Comparison of ENCODE assay signal across 27 mouse cellular contexts in the genomic region with DNA sequence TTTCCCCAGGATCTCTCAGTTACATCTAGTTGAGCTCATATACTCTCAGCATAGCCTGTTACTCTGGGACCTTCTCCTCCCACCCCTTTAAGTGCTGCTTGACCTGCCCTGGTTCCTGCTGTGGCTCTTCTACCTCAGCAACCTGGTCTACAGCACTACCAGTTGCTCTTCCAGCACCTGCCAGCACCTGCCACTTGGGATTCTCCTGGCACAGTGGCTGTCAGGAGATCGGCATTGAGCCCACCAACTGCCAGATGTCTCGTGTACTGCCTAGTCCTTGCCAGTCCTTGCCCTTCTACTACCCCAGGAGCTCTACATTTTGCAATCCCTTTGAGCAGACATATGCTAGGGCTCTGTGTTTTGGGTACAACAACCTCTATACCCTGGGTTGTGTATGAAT. TPM values are rescaled to one million over a fixed set of nuclear protein-coding genes. Genes with fewer than 3 reads are reported as not detected.
DNase-seq lines count a peak whose midpoint lies in the region; ATAC-seq and TF ChIP-seq lines count a peak whose summit lies in the region.
"Had no signal": no experiment of that assay in that cellular context is flagged by ENCODE, and none has a peak within 500 bp of the region (broad histone marks: within the 10 kb centered on the region; RNA-seq: fewer than 3 reads in every experiment).

No protein-coding gene starts in this region.

- H3K4me1 ChIP-seq in hindbrain, postnatal 0 days (ENCODE audit: insufficient read depth, low read length) = no peaks in the 10 kb centered on the region
- H3K4me1 ChIP-seq in hindbrain, embryonic 10.5 days (replicated peaks) = no peaks in the 10 kb centered on the region
- no peaks in the 10 kb centered on the region for H3K4me1 ChIP-seq in midbrain, postnatal 0 days (ENCODE audit: insufficient read depth, low read length)
- H3K4me1 ChIP-seq in midbrain, embryonic 16.5 days (ENCODE audit: control insufficient read depth, insufficient read depth, low read length) = no peaks in the 10 kb centered on the region
- H3K4me1 ChIP-seq: embryonic facial prominence, embryonic 10.5 days; embryonic facial prominence, embryonic 12.5 days; forebrain, embryonic 13.5 days had no signal

- no peak overlapping the region for H3K27ac ChIP-seq in hindbrain, postnatal 0 days
- no peak overlapping the region for H3K27ac ChIP-seq in hindbrain, embryonic 10.5 days
- H3K27ac ChIP-seq in midbrain, postnatal 0 days (ENCODE audit: low read depth, low read length) = no peak overlapping the region
- no peak overlapping the region for H3K27ac ChIP-seq in midbrain, embryonic 16.5 days (ENCODE audit: low read length)
- H3K27ac ChIP-seq: embryonic facial prominence, embryonic 10.5 days; embryonic facial prominence, embryonic 12.5 days; forebrain, embryonic 13.5 days had no signal

- no peak for TF ChIP-seq CTCF in hindbrain, postnatal 0 days (IDR thresholded peaks at IDR 0.05; ENCODE audit: low read depth)
- no peak for TF ChIP-seq CTCF in midbrain, postnatal 0 days (IDR thresholded peaks at IDR 0.05)

- DNase-seq in cerebellum, postnatal 10 days = peak; percentile 78 to 87
- no peak for DNase-seq in cerebellum, adult 18-20 months
- peak; percentile 8 for DNase-seq in hindbrain, postnatal 0 days (ENCODE audit: low spot score)
- DNase-seq in hindbrain, embryonic 10.5 days (ENCODE audit: low spot score) = no peak
- DNase-seq in midbrain, postnatal 0 days (ENCODE audit: low spot score) = peak; percentile 3
- DNase-seq: adrenal gland, adult 8-10 months; adrenal gland, postnatal 14 days; adrenal gland, postnatal 36 days; B cell, adult 2 months; cerebellum, adult 11-12 months; cerebellum, adult 8-10 months; cerebellum, adult 9-11 months had no signal

- H3K27me3 ChIP-seq in hindbrain, postnatal 0 days (ENCODE audit: insufficient read depth, low read length) = no peaks in the 10 kb centered on the region
- no peaks in the 10 kb centered on the region for H3K27me3 ChIP-seq in hindbrain, embryonic 10.5 days (ENCODE audit: insufficient read depth, poor library complexity, severe bottlenecking)
- H3K27me3 ChIP-seq in midbrain, postnatal 0 days (ENCODE audit: insufficient read depth, low read length) = no peaks in the 10 kb centered on the region
- no peaks in the 10 kb centered on the region for H3K27me3 ChIP-seq in midbrain, embryonic 16.5 days (ENCODE audit: control insufficient read depth, insufficient read depth, low read depth, low read length)
- H3K27me3 ChIP-seq: CH12.LX; embryonic facial prominence, embryonic 12.5 days; forebrain, embryonic 13.5 days had no signal

- no peaks in the 10 kb centered on the region for H3K9me3 ChIP-seq in hindbrain, postnatal 0 days (ENCODE audit: low read length)
- H3K9me3 ChIP-seq in hindbrain, embryonic 10.5 days = no peaks in the 10 kb centered on the region
- no peaks in the 10 kb centered on the region for H3K9me3 ChIP-seq in midbrain, postnatal 0 days (ENCODE audit: low read length)
- H3K9me3 ChIP-seq in midbrain, embryonic 16.5 days (replicated peaks; ENCODE audit: control insufficient read depth, low read length, poor library complexity, severe bottlenecking) = no peaks in the 10 kb centered on the region; the same call in 1 of the 2 replicates
- H3K9me3 ChIP-seq: embryonic facial prominence, embryonic 10.5 days; embryonic facial prominence, embryonic 12.5 days; forebrain, embryonic 13.5 days had no signal

- H3K36me3 ChIP-seq in hindbrain, postnatal 0 days (ENCODE audit: insufficient read depth, low read length) = no peaks in the 10 kb centered on the region
- H3K36me3 ChIP-seq in hindbrain, embryonic 10.5 days = no peaks in the 10 kb centered on the region
- no peaks in the 10 kb centered on the region for H3K36me3 ChIP-seq in midbrain, postnatal 0 days (ENCODE audit: insufficient read depth, low read length)
- H3K36me3 ChIP-seq in midbrain, embryonic 16.5 days (ENCODE audit: control insufficient read depth, insufficient read depth, low read length) = no peaks in the 10 kb centered on the region
- H3K36me3 ChIP-seq: embryonic facial prominence, embryonic 10.5 days; embryonic facial prominence, embryonic 12.5 days; G1E had no signal

- H3K4me3 ChIP-seq in hindbrain, postnatal 0 days (ENCODE audit: low read length) = no peak overlapping the region
- no peak overlapping the region for H3K4me3 ChIP-seq in hindbrain, embryonic 10.5 days
- H3K4me3 ChIP-seq in midbrain, postnatal 0 days (ENCODE audit: low read depth, low read length) = no peak overlapping the region
- no peak overlapping the region for H3K4me3 ChIP-seq in midbrain, embryonic 16.5 days (ENCODE audit: low read depth, low read length)
- H3K4me3 ChIP-seq: embryonic facial prominence, embryonic 10.5 days; embryonic facial prominence, embryonic 12.5 days; forebrain, embryonic 13.5 days had no signal

- no peak overlapping the region for H3K4me2 ChIP-seq in hindbrain, postnatal 0 days (ENCODE audit: low read depth, low read length)
- H3K4me2 ChIP-seq in midbrain, postnatal 0 days (ENCODE audit: low read depth, low read length, poor library complexity, severe bottlenecking) = no peak overlapping the region
- no peak overlapping the region for H3K4me2 ChIP-seq in midbrain, embryonic 16.5 days (ENCODE audit: low read length)
- H3K4me2 ChIP-seq: embryonic facial prominence, embryonic 12.5 days; forebrain, embryonic 13.5 days had no signal

- ATAC-seq in hindbrain, postnatal 0 days = no peak
- no peak for ATAC-seq in midbrain, postnatal 0 days (ENCODE audit: low FRiP score)
- ATAC-seq in midbrain, embryonic 16.5 days = no peak
- ATAC-seq: activated CD4-positive, CD25-positive, alpha-beta regulatory T cell, adult 4 months; CD4-positive, CD25-positive, alpha-beta regulatory T cell, adult 4 months; forebrain, embryonic 13.5 days; forebrain, embryonic 16.5 days; Patski had no signal

- 60% methylated on average over 2 of the region's 2 CpGs for WGBS in hindbrain, postnatal 0 days
- whole genome bisulfite sequencing in hindbrain, embryonic 10.5 days = 85% methylated on average over 2 of the region's 2 CpGs
- 77% methylated on average over 2 of the region's 2 CpGs for WGBS in midbrain, postnatal 0 days
- WGBS in midbrain, embryonic 16.5 days = 91% methylated on average over 2 of the region's 2 CpGs

- H3K9ac ChIP-seq in hindbrain, postnatal 0 days (replicated peaks; ENCODE audit: low read length) = no peak overlapping the region
- no peak overlapping the region for H3K9ac ChIP-seq in midbrain, postnatal 0 days (replicated peaks; ENCODE audit: low read length, poor library complexity, severe bottlenecking)
- no peak overlapping the region for H3K9ac ChIP-seq in midbrain, embryonic 16.5 days (ENCODE audit: low read depth, low read length)
- H3K9ac ChIP-seq: embryonic facial prominence, embryonic 12.5 days; forebrain, embryonic 13.5 days had no signal

RNA-seq across cellular contexts. Expression of gene Gm5965, which starts 9.1 kb away (rescaled TPM):
- not detected in 2 replicates for total RNA-seq in hindbrain, postnatal 0 days (2014; rRNA removed)
- polyA plus RNA-seq in hindbrain, postnatal 0 days (2015; fragmentation: Nextera tagmentation; extraction: Ambion mirVana) = not detected in 2 replicates
- not detected in 2 replicates for polyA plus RNA-seq in hindbrain, embryonic 10.5 days (2016; fragmentation: Nextera tagmentation; extraction: Ambion mirVana)
- total RNA-seq in midbrain, postnatal 0 days (2014; rRNA removed) = not detected in 2 replicates
- polyA plus RNA-seq in midbrain, postnatal 0 days (2015; fragmentation: Nextera tagmentation; extraction: Ambion mirVana) = not detected in 2 replicates
- not detected in 2 replicates for polyA plus RNA-seq in midbrain, embryonic 16.5 days (2015; fragmentation: Nextera tagmentation; extraction: Ambion mirVana)
- total RNA-seq: adrenal gland, adult 18-20 months; adrenal gland, adult 8-10 months; adrenal gland, postnatal 14 days; adrenal gland, postnatal 36 days; CH12.LX; G1E had no signal
- polyA plus RNA-seq: activated CD4-positive, CD25-positive, alpha-beta regulatory T cell, adult 4 months; CD4-positive, CD25-positive, alpha-beta regulatory T cell, adult 4 months; cortical plate, adult 2 months; embryonic facial prominence, embryonic 10.5 days; embryonic facial prominence, embryonic 12.5 days; embryonic facial prominence, embryonic 14.5 days; forebrain, embryonic 11.5 days; forebrain, embryonic 13.5 days; forebrain, embryonic 16.5 days; frontal cortex, adult 2 months; G1E; Patski had no signal

RNA-seq across cellular contexts. Expression of gene 2310057N15Rik, which starts 12.8 kb away (rescaled TPM):
- total RNA-seq in hindbrain, postnatal 0 days (2014; rRNA removed) = not detected in 2 replicates
- polyA plus RNA-seq in hindbrain, postnatal 0 days (2015; fragmentation: Nextera tagmentation; extraction: Ambion mirVana) = not detected in 2 replicates
- polyA plus RNA-seq in hindbrain, embryonic 10.5 days (2016; fragmentation: Nextera tagmentation; extraction: Ambion mirVana) = not detected in 2 replicates
- not detected in 2 replicates for total RNA-seq in midbrain, postnatal 0 days (2014; rRNA removed)
- polyA plus RNA-seq in midbrain, postnatal 0 days (2015; fragmentation: Nextera tagmentation; extraction: Ambion mirVana) = not detected in 2 replicates
- not detected in 2 replicates for polyA plus RNA-seq in midbrain, embryonic 16.5 days (2015; fragmentation: Nextera tagmentation; extraction: Ambion mirVana)
- total RNA-seq: adrenal gland, adult 18-20 months; adrenal gland, adult 8-10 months; adrenal gland, postnatal 14 days; adrenal gland, postnatal 36 days; CH12.LX; G1E had no signal
- polyA plus RNA-seq: activated CD4-positive, CD25-positive, alpha-beta regulatory T cell, adult 4 months; CD4-positive, CD25-positive, alpha-beta regulatory T cell, adult 4 months; cortical plate, adult 2 months; embryonic facial prominence, embryonic 10.5 days; embryonic facial prominence, embryonic 12.5 days; embryonic facial prominence, embryonic 14.5 days; forebrain, embryonic 11.5 days; forebrain, embryonic 13.5 days; forebrain, embryonic 16.5 days; frontal cortex, adult 2 months; G1E; Patski had no signal

RNA-seq across cellular contexts. Expression of gene Gm20741, which starts 25.2 kb away (rescaled TPM):
- not detected in 2 replicates for total RNA-seq in hindbrain, postnatal 0 days (2014; rRNA removed)
- polyA plus RNA-seq in hindbrain, postnatal 0 days (2015; fragmentation: Nextera tagmentation; extraction: Ambion mirVana) = not detected in 2 replicates
- polyA plus RNA-seq in hindbrain, embryonic 10.5 days (2016; fragmentation: Nextera tagmentation; extraction: Ambion mirVana) = not detected in 2 replicates
- not detected in 2 replicates for total RNA-seq in midbrain, postnatal 0 days (2014; rRNA removed)
- not detected in 2 replicates for polyA plus RNA-seq in midbrain, postnatal 0 days (2015; fragmentation: Nextera tagmentation; extraction: Ambion mirVana)
- not detected in 2 replicates for polyA plus RNA-seq in midbrain, embryonic 16.5 days (2015; fragmentation: Nextera tagmentation; extraction: Ambion mirVana)
- total RNA-seq: adrenal gland, adult 18-20 months; adrenal gland, adult 8-10 months; adrenal gland, postnatal 14 days; adrenal gland, postnatal 36 days; CH12.LX; G1E had no signal
- polyA plus RNA-seq: activated CD4-positive, CD25-positive, alpha-beta regulatory T cell, adult 4 months; CD4-positive, CD25-positive, alpha-beta regulatory T cell, adult 4 months; cortical plate, adult 2 months; embryonic facial prominence, embryonic 10.5 days; embryonic facial prominence, embryonic 12.5 days; embryonic facial prominence, embryonic 14.5 days; forebrain, embryonic 11.5 days; forebrain, embryonic 13.5 days; forebrain, embryonic 16.5 days; frontal cortex, adult 2 months; G1E; Patski had no signal

RNA-seq across cellular contexts. Expression of gene 2310034C09Rik, which starts 28.1 kb away (rescaled TPM):
- not detected in 2 replicates for total RNA-seq in hindbrain, postnatal 0 days (2014; rRNA removed)
- polyA plus RNA-seq in hindbrain, postnatal 0 days (2015; fragmentation: Nextera tagmentation; extraction: Ambion mirVana) = not detected in 2 replicates
- not detected in 2 replicates for polyA plus RNA-seq in hindbrain, embryonic 10.5 days (2016; fragmentation: Nextera tagmentation; extraction: Ambion mirVana)
- total RNA-seq in midbrain, postnatal 0 days (2014; rRNA removed) = not detected in 2 replicates
- polyA plus RNA-seq in midbrain, postnatal 0 days (2015; fragmentation: Nextera tagmentation; extraction: Ambion mirVana) = not detected in 2 replicates
- polyA plus RNA-seq in midbrain, embryonic 16.5 days (2015; fragmentation: Nextera tagmentation; extraction: Ambion mirVana) = not detected in 2 replicates
- total RNA-seq: adrenal gland, adult 18-20 months; adrenal gland, adult 8-10 months; adrenal gland, postnatal 14 days; adrenal gland, postnatal 36 days; CH12.LX; G1E had no signal
- polyA plus RNA-seq: activated CD4-positive, CD25-positive, alpha-beta regulatory T cell, adult 4 months; CD4-positive, CD25-positive, alpha-beta regulatory T cell, adult 4 months; cortical plate, adult 2 months; embryonic facial prominence, embryonic 10.5 days; embryonic facial prominence, embryonic 12.5 days; forebrain, embryonic 11.5 days; forebrain, embryonic 13.5 days; forebrain, embryonic 16.5 days; frontal cortex, adult 2 months; G1E; Patski had no signal

RNA-seq across cellular contexts. Expression of gene Krtap15, which starts 33.2 kb away (rescaled TPM):
- total RNA-seq in hindbrain, postnatal 0 days (2014; rRNA removed) = not detected in 2 replicates
- polyA plus RNA-seq in hindbrain, postnatal 0 days (2015; fragmentation: Nextera tagmentation; extraction: Ambion mirVana) = not detected in 2 replicates
- not detected in 2 replicates for polyA plus RNA-seq in hindbrain, embryonic 10.5 days (2016; fragmentation: Nextera tagmentation; extraction: Ambion mirVana)
- not detected in 2 replicates for total RNA-seq in midbrain, postnatal 0 days (2014; rRNA removed)
- polyA plus RNA-seq in midbrain, postnatal 0 days (2015; fragmentation: Nextera tagmentation; extraction: Ambion mirVana) = not detected in 2 replicates
- not detected in 2 replicates for polyA plus RNA-seq in midbrain, embryonic 16.5 days (2015; fragmentation: Nextera tagmentation; extraction: Ambion mirVana)
- total RNA-seq: adrenal gland, adult 18-20 months; adrenal gland, adult 8-10 months; adrenal gland, postnatal 14 days; adrenal gland, postnatal 36 days; CH12.LX; G1E had no signal
- polyA plus RNA-seq: activated CD4-positive, CD25-positive, alpha-beta regulatory T cell, adult 4 months; CD4-positive, CD25-positive, alpha-beta regulatory T cell, adult 4 months; cortical plate, adult 2 months; embryonic facial prominence, embryonic 10.5 days; embryonic facial prominence, embryonic 12.5 days; embryonic facial prominence, embryonic 14.5 days; forebrain, embryonic 11.5 days; forebrain, embryonic 13.5 days; forebrain, embryonic 16.5 days; frontal cortex, adult 2 months; G1E; Patski had no signal

Comparison
In these comparisons a context has a peak if more than half of its experiments do, and no peak if none do; other contexts are left out.
1. DNase-seq: peak in cerebellum, postnatal 10 days (2 of 2), hindbrain, postnatal 0 days (single experiment) and midbrain, postnatal 0 days (single experiment); none in cerebellum, adult 18-20 months (0 of 2) and hindbrain, embryonic 10.5 days (single experiment).